Mouse (Mus musculus): ENCODE data around the gene Card14. TPM values are rescaled to one million over a fixed set of nuclear protein-coding genes. Genes with fewer than 3 reads are reported as not detected.
"Not testable (repeated sequence)": the region's sequence is repeated elsewhere in the genome, so short reads cannot be mapped to it uniquely, and the experiment has no call there.

Card14 gene
- 0.36 and 0.37 TPM in 2 replicates for polyA plus RNA-seq (2015; fragmentation: Nextera tagmentation; extraction: Ambion mirVana)

- Histone ChIP-seq H3K9ac (peak within 1 kb of the TSS; percentile 50), H3K9me3 (no peaks in the 10 kb centered on the region), H3K27ac (replicated peaks) (peak within 1 kb of the TSS; percentile 88), H3K4me1 (peaks cover 28% of the 10 kb centered on the region), H3K27me3 (replicated peaks) (peaks cover 46% of the 10 kb centered on the region), H3K4me2 (peak within 1 kb of the TSS; percentile 33), H3K36me3 (no peaks in the 10 kb centered on the region), H3K4me3 (no peak within 1 kb of the TSS)
- 41% methylated on average over 1 of the region's 1 CpGs for WGBS
- ATAC-seq (ENCODE audit: extremely low read depth, insufficient number of reproducible peaks, low FRiP score, low TSS enrichment): no peak
Measured at GRCm38 (mm10) chr11:119307658-119307867, at the start of gene Card14. TSS of gene Card14 (plus strand) at chr11:119307768.

GRCm38 (mm10) chr11:119258216-119258571 lies 49.4 kb upstream of the Card14 start:
- no peaks in the 10 kb centered on the region; the same call in 1 of the 2 replicates for H3K27me3 ChIP-seq (replicated peaks)
- WGBS: 48% methylated on average over 9 of the region's 9 CpGs
- no peak overlapping the region; the same call in 1 of the 2 replicates for H3K27ac ChIP-seq (replicated peaks)
- H3K9me3 ChIP-seq: no peaks in the 10 kb centered on the region
- H3K9ac ChIP-seq: peak overlapping the region; percentile 67
- peak overlapping the region; percentile 41 for H3K4me3 ChIP-seq
- ATAC-seq (ENCODE audit: extremely low read depth, insufficient number of reproducible peaks, low FRiP score, low TSS enrichment): no peak
- 0 out of 2 replicates have a peak, but pooled peaks cover 4% of the 10 kb centered on the region for H3K4me1 ChIP-seq
- peak overlapping the region; percentile 64 for H3K4me2 ChIP-seq
- no peaks in the 10 kb centered on the region for H3K36me3 ChIP-seq

GRCm38 (mm10) chr11:119258572-119259322 lies 48.8 kb upstream of the Card14 start:
- peak overlapping the region; percentile 41 for H3K4me3 ChIP-seq
- WGBS: 65% methylated on average over 23 of the region's 23 CpGs
- H3K9me3 ChIP-seq: no peaks in the 10 kb centered on the region
- no peaks in the 10 kb centered on the region; the same call in 1 of the 2 replicates for H3K27me3 ChIP-seq (replicated peaks)
- peak overlapping the region; percentile 64 for H3K4me2 ChIP-seq
- H3K36me3 ChIP-seq: no peaks in the 10 kb centered on the region
- no peak overlapping the region; the same call in 1 of the 2 replicates for H3K27ac ChIP-seq (replicated peaks)
- H3K4me1 ChIP-seq: no peaks in the 10 kb centered on the region
- 0 out of 2 replicates have a peak, but pooled peaks have one; percentile 47 for ATAC-seq (ENCODE audit: extremely low read depth, insufficient number of reproducible peaks, low FRiP score, low TSS enrichment)
- peak overlapping the region; percentile 67 for H3K9ac ChIP-seq

GRCm38 (mm10) chr11:119259977-119260376 lies 47.6 kb upstream of the Card14 start:
- ATAC-seq (ENCODE audit: extremely low read depth, insufficient number of reproducible peaks, low FRiP score, low TSS enrichment): no peak
- no peaks in the 10 kb centered on the region for H3K9me3 ChIP-seq
- 83% methylated on average over 8 of the region's 8 CpGs for WGBS

GRCm38 (mm10) chr11:119264413-119264812 lies 43.2 kb upstream of the Card14 start:
- H3K4me1 ChIP-seq: peaks cover 17% of the 10 kb centered on the region
- no peaks in the 10 kb centered on the region for H3K27me3 ChIP-seq (replicated peaks)
- WGBS: 83% methylated on average over 13 of the region's 13 CpGs
- H3K4me3 ChIP-seq: no peak overlapping the region
- H3K9ac ChIP-seq: no peak overlapping the region
- no peak for ATAC-seq (ENCODE audit: extremely low read depth, insufficient number of reproducible peaks, low FRiP score, low TSS enrichment)
- H3K27ac ChIP-seq (replicated peaks): no peak overlapping the region
- no peaks in the 10 kb centered on the region for H3K9me3 ChIP-seq
- no peak overlapping the region for H3K4me2 ChIP-seq
- H3K36me3 ChIP-seq: no peaks in the 10 kb centered on the region

More at GRCm38 (mm10) chr11:119259977-119260376, 47.6 kb upstream of the Card14 start:
- H3K4me2 ChIP-seq: no peak overlapping the region
- no peaks in the 10 kb centered on the region for H3K36me3 ChIP-seq
- H3K27me3 ChIP-seq (replicated peaks): no peaks in the 10 kb centered on the region
- H3K9ac ChIP-seq: no peak overlapping the region
- H3K4me3 ChIP-seq: no peak overlapping the region
- H3K4me1 ChIP-seq: no peaks in the 10 kb centered on the region
- H3K27ac ChIP-seq (replicated peaks): no peak overlapping the region

GRCm38 (mm10) chr11:119265811-119266210 lies 41.8 kb upstream of the Card14 start:
- no peaks in the 10 kb centered on the region for H3K9me3 ChIP-seq
- peaks cover 21% of the 10 kb centered on the region for H3K4me1 ChIP-seq
- no peak overlapping the region for H3K27ac ChIP-seq (replicated peaks)
- 78% methylated on average over 7 of the region's 7 CpGs for WGBS
- peaks cover 10% of the 10 kb centered on the region for H3K36me3 ChIP-seq
- H3K4me3 ChIP-seq: no peak overlapping the region
- no peak overlapping the region for H3K4me2 ChIP-seq
- no peak overlapping the region for H3K9ac ChIP-seq
- H3K27me3 ChIP-seq (replicated peaks): no peaks in the 10 kb centered on the region
- no peak for ATAC-seq (ENCODE audit: extremely low read depth, insufficient number of reproducible peaks, low FRiP score, low TSS enrichment)

- WGBS: 41% methylated on average over 6 of the region's 6 CpGs
- Histone ChIP-seq H3K4me1 (peaks cover 25% of the 10 kb centered on the region), H3K4me2 (peak overlapping the region; percentile 77), H3K36me3 (peaks cover 24% of the 10 kb centered on the region), H3K9me3 (no peaks in the 10 kb centered on the region), H3K4me3 (peak overlapping the region; percentile 62; the same call in 1 of the 2 replicates), H3K27me3 (replicated peaks) (no peaks in the 10 kb centered on the region), H3K9ac (peak overlapping the region; percentile 85), H3K27ac (replicated peaks) (no peak overlapping the region)
- no peak for ATAC-seq (ENCODE audit: extremely low read depth, insufficient number of reproducible peaks, low FRiP score, low TSS enrichment)
Measured at GRCm38 (mm10) chr11:119267241-119267674, 40.3 kb upstream of the Card14 start.

GRCm38 (mm10) chr11:119267768-119268556 lies 39.6 kb upstream of the Card14 start, which contains the start of gene Gaa:
TSS of gene Gaa (plus strand) at chr11:119267887.
- peak within 1 kb of the TSS; percentile 77 for H3K4me2 ChIP-seq
- H3K36me3 ChIP-seq: peaks cover 31% of the 10 kb centered on the region
- H3K4me1 ChIP-seq: peaks cover 25% of the 10 kb centered on the region
- peak within 1 kb of the TSS; percentile 62 for H3K4me3 ChIP-seq
- peak; percentile 78 for ATAC-seq (ENCODE audit: extremely low read depth, insufficient number of reproducible peaks, low FRiP score, low TSS enrichment)
- H3K27ac ChIP-seq (replicated peaks): peak within 1 kb of the TSS; percentile 16
- H3K9ac ChIP-seq: peak within 1 kb of the TSS; percentile 85
- WGBS: 3% methylated on average over 52 of the region's 52 CpGs
- no peaks in the 10 kb centered on the region for H3K27me3 ChIP-seq (replicated peaks)
- no peaks in the 10 kb centered on the region for H3K9me3 ChIP-seq

GRCm38 (mm10) chr11:119268557-119269195 lies 38.9 kb upstream of the Card14 start:
- Histone ChIP-seq H3K36me3 (peaks cover 38% of the 10 kb centered on the region), H3K4me1 (peaks cover 25% of the 10 kb centered on the region), H3K9me3 (no peaks in the 10 kb centered on the region), H3K4me2 (peak overlapping the region; percentile 77), H3K27me3 (replicated peaks) (no peaks in the 10 kb centered on the region), H3K4me3 (peak overlapping the region; percentile 62), H3K27ac (replicated peaks) (peak overlapping the region; percentile 16; the same call in 1 of the 2 replicates), H3K9ac (peak overlapping the region; percentile 85)
- no peak for ATAC-seq (ENCODE audit: extremely low read depth, insufficient number of reproducible peaks, low FRiP score, low TSS enrichment)
- WGBS: 79% methylated on average over 16 of the region's 16 CpGs

- H3K4me3 ChIP-seq; H3K27me3 ChIP-seq (replicated peaks); H3K9me3 ChIP-seq; ATAC-seq (ENCODE audit: extremely low read depth, insufficient number of reproducible peaks, low FRiP score, low TSS enrichment); H3K27ac ChIP-seq (replicated peaks); H3K4me2 ChIP-seq; H3K9ac ChIP-seq: not testable (repeated sequence)
- peaks cover 69% of the 10 kb centered on the region for H3K36me3 ChIP-seq
- peaks cover 19% of the 10 kb centered on the region for H3K4me1 ChIP-seq
- 70% methylated on average over 3 of the region's 3 CpGs for WGBS
Measured at GRCm38 (mm10) chr11:119272492-119272891, 35.1 kb upstream of the Card14 start.

Measured in heart, embryonic 13.5 days (tissue).